Mouse (Mus musculus) stomach, embryonic 16.5 days (tissue): ENCODE results near the gene Pdcd11. TPM values are rescaled to one million over a fixed set of nuclear protein-coding genes. Genes with fewer than 3 reads are reported as not detected.

ENCODE experiments used
- polyA plus RNA-seq: library from polyadenylated mRNA; unstranded; fragments of >200 nt; fragmentation: Nextera tagmentation; extraction: Ambion mirVana; gene quantifications from 2 replicates; pipeline ENCODE4 v1.2.1, GENCODE M21; 2015

Pdcd11 gene
- polyA plus RNA-seq, 1 experiment from 2014 or later, result 8.4 TPM

Other genes starting within 250 kb of the Pdcd11 start
- gene Ina, start 76.1 kb upstream of the Pdcd11 start, polyA plus RNA-seq, result 5.7 and 6.5 TPM in 2 replicates
- gene Nt5c2, start 75.6 kb upstream of the Pdcd11 start, polyA plus RNA-seq, result 86.4 and 91.2 TPM in 2 replicates
- 11.5 and 11.8 TPM in 2 replicates for gene Pcgf6, start 39.9 kb upstream of the Pdcd11 start, polyA plus RNA-seq
- 2.2 and 3.1 TPM in 2 replicates for gene Taf5, start 23.0 kb upstream of the Pdcd11 start, polyA plus RNA-seq
- gene Usmg5, start 121 bp upstream of the Pdcd11 start, polyA plus RNA-seq, result 1,055 and 1,395 TPM in 2 replicates
- 7.8 and 7.9 TPM in 2 replicates for gene Calhm2, start 47.5 kb downstream of the Pdcd11 start, polyA plus RNA-seq
- not detected in 2 replicates for gene Calhm1, start 53.5 kb downstream of the Pdcd11 start, polyA plus RNA-seq
- not detected in 2 replicates for gene Calhm3, start 67.0 kb downstream of the Pdcd11 start, polyA plus RNA-seq
- 5.9 and 6.8 TPM in 2 replicates for gene Neurl1a, start 88.1 kb downstream of the Pdcd11 start, polyA plus RNA-seq